Mouse (Mus musculus): Measurements from ENCODE around the gene Kalrn. TPM values are rescaled to one million over a fixed set of nuclear protein-coding genes. Genes with fewer than 3 reads are reported as not detected.

The Kalrn gene
- total RNA-seq, 2 experiments from 2014 or later = 18.6 to 24.1 TPM

DNA sequence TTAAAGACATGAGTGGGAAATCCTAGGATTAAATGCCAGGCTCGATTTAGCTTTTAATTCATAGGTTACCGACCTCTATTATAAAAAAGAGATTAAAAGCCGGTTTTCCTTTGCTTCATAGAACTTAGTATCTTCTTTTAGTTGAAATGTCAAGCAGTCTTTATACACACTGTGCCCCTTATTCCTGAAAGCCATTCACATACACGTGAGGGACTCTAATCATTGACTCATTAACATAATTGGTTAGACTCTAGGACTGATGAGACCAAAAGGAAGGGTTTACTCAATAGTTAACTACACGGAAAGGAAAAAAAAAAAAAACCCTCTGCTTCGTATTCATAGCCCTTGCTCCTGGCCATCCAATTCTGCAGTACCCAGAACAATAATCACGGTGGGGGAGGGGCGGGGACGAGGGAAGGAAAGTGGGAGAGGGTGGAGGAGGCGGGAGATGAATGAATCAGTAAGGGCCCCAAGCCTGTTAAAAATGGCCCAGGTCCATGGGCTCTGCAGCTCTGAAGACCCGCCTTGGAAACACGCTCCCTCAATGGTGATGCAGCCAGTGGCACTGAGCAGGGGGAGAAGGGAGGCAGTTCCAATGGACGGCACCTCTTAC is 368.7 kb downstream of the Kalrn start:
- DNase-seq (ENCODE audit: low spot score) = no peak

DNA sequence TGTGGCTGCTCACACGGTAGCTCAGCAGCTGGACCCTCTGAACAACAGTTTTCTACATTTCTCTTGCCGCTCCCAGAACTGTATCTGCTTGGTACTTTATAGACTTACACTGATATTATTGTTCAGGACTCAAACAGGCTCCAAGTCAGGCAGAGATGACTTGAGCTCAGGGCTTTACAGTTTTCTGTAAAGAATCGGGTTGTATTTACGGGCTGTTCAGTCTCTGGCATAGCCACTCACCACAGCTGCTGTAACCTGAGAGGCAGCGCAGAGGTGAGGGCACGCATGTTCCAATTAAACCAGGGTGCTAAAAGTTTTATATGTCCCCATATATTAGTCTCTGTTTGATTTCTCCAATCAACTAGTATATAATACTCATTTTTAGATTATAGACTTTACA is 373.8 kb downstream of the Kalrn start:
- DNase-seq (ENCODE audit: low spot score) = no peak

DNA sequence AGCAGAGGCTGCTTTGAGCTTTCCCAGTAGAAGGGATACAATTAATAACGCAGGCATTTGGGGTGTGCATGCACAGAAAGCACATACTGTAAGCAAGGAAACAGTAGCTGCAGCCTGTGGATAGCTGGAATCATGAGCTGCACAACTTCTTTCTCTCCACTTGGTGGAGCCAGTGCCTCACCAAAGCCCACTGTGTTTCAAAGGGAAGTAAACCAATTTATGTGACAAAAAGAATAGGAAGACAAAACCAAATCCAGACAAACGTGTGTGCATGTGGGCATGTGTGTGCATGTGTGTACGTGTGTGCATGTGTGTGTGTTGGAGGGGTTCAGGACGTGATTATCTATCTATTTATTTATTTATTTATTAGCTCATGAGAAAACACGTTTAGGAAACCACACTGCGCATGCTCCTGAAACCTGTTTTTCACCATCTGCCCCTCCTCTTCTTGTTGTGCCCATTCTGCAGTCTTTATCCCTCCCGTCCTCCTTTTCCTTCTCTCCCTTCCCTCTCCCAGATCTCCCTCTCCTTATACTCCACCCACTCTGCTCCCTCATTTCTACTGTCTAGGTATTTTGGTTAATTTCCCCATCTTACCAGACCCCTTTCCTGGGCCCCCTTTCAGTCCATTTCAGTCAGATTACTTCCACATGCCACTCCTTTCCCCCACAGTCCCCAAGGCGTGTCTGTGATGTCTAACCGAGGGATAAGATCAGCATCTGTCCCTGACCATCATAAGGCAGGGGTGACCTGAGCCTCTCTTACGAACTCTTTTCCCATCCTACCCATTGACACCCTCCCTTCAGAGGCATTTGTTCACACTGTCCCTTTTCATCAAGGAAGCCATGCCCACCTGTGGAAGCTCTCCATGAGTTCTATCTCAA is 380.1 kb downstream of the Kalrn start:
- peak; percentile 37 for DNase-seq (ENCODE audit: low spot score)

DNA sequence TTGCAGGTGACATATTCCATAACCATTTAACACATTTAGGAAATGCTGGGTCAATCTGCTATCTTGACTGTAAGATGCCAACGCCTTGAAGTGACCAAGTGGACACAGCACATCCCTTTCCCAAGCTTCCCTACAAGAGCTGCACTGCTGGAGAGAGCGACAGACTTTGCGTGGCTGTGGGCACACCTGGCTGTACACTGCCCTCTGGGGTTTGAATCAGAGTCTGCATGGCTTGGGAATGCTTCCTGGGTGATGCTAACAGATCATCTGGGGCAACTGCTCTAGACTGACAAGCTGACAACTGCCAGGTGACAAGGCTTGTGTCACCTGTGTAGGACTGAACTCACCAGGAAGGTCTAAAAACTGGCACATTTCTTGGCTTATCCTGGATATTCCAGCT is 388.6 kb downstream of the Kalrn start:
- DNase-seq (ENCODE audit: low spot score) = no peak

DNA sequence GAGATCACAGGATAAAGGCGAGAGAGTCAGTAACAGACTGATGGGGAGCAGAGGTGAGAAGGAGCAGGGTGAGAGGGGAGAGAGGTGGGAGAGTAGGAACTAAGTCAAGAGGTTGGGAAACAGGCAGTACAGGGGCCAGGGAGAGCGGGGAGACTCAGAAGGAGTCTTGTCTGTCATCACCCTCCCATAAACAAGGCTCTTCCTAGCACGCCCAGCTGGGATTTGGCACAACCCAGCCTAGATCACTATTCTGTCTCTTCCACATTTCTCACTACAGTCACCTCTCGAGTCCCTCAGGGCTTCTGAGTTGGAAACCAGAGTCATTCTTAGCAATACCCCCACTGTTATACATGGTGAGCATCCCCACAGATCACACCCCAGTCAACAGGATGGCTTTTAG is 390.1 kb downstream of the Kalrn start:
- no peak for DNase-seq (ENCODE audit: low spot score)

DNA sequence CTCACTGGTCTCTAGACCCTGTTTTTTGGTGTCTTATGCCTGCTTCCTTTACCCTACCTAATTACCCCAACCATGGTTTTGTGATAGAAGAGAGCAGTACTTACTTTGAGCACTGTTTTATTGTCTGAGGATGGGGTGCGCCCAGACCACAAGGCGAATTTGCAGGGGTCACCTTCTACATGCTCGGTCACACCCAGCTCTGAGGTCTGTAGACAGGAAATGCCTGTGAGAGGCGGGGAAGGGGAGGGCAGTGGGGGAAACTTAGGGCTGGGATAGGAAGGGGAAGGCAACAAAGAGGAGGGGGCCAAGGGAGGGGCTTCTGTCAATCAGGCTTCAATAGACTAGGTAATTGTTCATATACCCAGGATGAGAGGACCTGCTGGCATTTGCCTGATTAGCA is 397.7 kb downstream of the Kalrn start:
- DNase-seq (ENCODE audit: low spot score) = no peak

DNA sequence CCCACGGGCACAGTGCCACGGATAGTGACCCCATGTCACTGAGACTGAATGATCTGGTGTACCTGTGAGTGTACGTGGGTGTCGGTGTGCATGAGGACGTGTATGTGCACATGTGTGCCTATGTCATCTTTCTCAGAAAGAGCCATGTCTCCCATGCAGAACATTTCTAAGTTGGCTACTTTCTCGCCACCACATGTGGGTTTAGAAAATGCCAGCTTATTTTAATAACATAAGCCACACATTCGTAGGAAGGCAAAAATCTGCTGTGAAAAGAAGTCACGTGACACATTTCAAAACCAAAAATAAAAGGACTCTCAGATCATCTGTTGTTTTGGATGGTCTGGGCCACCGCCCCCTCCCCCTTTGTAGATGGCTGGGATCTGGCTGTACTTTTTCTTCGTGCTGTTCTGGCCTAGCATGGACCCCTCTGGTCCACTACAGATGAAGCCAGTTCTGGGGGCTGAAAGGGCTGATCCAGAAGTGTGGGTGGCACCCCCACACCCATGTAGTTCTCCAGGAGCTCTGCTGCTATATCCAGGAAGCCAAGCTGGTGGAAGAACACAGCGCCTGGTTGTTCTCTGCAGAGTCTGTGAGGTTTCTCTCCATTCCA is 400.7 kb downstream of the Kalrn start:
- no peak for DNase-seq (ENCODE audit: low spot score)

DNA sequence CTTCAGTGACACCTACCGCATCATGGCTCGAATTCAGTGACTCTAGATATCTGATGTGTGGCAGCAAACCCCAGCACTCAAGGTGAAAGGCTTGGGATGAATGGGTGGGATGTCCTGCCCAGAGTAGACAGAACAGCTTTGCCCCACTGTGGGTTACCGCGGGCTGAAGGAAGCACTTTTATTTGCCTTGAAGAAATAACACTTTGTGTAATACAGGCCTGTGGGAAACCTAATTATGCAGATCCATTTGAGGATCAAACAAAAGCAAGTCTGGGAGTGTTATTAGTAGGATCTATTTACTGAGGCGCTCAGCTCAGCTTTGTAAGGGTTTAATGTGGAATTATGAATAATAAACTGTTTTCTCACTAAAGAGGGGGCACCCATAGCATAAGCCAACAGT is 406.3 kb downstream of the Kalrn start:
- DNase-seq (ENCODE audit: low spot score) = no peak

DNA sequence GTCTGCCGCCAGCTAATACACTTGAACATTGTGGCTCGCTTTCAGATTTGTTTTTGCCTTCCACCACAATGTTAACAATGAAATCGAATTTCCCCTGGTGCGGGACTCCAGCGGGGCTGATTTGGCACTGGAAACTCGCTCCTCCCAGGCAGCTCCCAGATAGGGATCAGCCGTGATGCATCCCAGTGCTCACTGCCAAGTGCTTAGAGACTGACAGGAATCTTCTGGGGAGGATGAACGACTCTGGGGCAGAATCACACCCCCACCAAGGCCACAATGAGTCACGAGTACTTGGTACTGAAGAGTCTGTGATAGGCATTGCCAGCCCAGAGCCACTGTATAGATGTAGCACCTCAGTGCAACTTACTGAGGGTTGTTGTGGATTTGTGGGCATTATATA is 410.2 kb downstream of the Kalrn start:
- no peak for DNase-seq (ENCODE audit: low spot score)

DNA sequence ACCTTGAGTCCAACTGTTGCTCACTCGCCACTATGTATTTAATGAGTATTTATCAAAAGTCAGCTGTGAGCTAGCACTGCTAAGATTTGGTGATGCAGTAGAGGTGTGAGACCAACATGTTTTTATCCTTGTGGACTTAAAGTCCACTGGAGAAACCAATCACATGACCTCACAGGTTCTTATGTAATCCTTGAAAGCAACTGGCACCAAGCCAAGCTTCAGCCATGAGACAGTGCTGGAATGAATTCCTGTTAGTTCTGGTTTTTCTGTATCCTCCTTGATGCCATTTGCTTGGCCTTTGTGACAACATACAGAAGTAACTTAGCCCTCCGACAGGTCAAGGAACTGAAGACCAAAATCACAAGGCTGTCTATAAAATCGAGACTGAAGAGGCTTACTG is 413.8 kb downstream of the Kalrn start:
- peak; percentile 8 for DNase-seq (ENCODE audit: low spot score)

DNA sequence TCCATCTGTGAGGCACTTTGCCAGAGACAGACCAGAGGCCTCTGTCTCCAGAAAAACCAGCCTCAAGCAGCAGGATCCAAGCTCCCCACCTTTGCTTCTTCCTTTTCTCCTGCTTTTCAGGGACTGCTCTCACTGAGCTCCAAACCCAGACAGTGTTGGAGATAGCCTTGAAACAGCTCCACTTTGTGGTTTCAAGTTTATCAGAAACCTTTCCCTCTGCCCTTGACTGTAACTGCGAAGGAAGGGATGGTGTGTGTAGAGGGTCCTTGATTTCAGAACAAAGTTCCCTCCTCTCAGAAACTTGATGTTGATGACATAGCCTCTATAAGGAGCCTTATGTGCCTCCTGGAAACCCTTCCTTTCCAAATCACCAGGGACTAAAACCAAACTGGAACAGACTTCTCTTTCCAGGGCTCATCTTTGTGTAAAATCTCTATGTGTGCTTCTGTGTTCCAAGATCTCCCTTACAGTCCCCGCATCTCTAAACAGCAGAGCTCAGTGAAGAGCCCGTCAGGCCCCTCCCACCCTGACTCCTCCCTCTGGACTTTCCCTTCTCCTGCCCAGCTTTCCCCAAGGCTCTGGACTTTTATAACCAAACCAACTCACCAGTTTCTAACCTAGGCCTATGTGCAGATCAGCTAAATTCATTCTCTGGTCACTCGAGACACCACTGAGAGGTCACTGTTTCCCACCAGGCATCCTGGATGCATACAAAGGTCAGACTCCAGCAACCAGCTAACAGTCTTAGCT is 415.8 kb downstream of the Kalrn start:
- DNase-seq (ENCODE audit: low spot score) = no peak

DNA sequence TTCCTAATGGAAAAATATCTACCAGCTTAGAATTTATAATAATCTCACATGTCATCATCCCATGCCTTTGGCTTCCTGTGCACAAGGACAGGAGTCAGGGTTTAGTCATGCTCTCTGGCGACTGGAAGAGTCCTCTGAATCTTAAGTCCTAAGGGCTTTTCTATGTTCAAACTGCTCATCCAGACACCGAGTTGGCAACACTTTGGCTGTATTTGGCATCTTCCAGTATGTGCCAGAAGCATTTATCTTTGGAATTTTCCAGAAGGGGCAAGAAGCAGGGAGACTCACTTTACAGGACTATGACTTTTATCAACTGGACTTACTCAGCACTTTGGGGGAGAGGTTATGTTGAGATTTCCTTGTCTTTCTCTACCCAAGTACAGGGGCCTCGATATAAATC is 417.6 kb downstream of the Kalrn start:
- DNase-seq (ENCODE audit: low spot score) = no peak

DNA sequence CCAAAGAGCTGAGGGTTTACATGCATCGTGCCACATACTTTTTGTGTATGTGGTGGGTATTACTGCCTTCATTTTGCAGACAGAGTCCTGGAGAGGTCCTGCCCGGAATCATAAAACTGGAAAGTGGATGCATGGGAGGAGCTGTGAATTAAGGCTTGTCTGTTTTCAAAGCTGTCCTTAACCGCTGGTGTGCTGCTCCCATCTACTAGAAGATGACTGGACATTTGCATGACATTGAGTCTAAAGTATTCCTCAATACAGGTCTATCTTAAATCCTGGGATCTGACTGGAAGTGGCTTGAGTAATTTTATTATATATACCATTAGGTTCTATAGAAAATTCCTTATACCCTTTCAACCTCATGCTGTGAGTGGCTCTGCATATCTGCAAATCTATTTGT is 418.4 kb downstream of the Kalrn start:
- DNase-seq (ENCODE audit: low spot score) = no peak

DNA sequence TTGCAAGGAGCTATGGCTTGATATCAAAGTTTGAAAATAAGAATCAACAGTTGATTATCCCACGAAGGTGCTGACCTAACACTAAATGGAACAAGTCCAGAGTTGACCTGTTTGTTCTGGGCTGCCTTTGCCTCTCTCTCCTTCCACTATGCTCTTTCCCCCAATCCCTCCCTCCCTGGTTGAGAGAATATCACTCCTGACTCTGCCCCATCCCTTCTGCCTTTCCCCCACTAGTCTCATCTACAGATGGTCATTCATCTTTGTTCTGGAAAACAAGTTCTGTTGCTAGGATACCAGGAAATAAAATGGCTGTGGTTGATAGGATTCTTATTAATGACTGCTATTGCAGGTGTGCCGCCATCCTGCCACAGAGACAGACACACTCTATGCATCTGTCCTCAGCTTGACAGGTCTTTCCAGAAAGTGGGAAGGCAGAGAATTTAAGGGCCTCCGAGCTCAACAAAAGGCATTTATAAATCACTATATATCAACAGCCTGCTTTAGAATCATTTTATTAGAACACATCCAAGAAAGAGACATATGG is 421.7 kb downstream of the Kalrn start:
- DNase-seq (ENCODE audit: low spot score) = no peak

DNA sequence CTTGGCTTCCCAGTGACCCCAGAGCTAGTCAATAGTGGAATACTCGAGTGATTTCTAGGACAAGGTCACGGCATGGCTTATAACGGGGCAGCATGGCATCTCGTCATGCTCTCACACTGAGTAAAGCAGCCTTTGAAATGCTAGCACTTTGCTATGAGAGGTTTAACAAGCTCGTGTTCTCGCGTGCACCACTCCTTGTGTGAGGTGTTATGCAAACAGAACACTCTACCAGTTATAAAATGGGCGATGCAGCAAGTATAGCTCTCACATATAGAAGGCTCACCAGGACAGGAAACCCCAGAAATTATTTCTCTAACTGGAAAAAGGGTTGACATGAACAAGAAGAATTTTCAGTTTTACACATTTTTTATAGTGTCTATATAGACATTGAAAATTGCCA is 431.7 kb downstream of the Kalrn start:
- no peak for DNase-seq (ENCODE audit: low spot score)

DNA sequence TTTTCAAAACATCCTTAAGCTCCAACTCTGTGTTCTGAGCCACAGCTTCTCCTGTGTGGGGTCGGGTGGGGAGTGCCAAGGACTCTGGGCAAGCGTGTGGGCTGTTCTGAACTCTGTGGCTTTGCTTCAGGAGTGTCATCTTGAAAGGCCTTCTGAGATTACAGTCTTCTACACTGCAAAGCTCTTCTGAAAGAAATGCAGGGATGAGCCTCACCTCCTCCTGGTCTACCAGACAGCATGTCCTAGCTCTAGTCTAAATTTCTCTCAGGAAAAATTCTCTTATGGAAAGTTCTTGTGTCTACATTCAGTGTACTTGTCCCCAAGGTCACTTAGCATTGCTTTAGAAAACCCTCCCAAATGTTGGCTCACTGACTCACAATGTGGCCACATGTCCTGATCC is 438.3 kb downstream of the Kalrn start:
- DNase-seq (ENCODE audit: low spot score) = no peak

DNA sequence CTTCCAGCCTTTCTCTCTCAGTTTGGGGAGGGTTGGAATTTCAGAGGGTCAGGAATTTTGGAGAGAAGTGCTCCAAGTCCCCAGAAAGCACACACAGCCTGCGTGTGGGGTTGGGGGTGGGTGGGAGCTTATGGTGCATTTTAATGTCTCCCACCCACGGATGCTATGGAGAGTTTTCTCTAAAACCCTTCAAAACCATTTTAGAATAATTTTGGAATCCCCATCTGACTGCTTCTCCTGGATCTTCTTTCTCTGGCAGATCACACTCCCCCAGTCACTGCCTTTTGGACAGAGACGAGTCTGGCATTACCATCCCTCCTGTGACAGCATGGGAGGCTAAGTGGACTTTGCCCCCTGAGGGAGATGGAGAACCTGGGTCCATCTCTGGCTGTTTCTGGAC is 438.7 kb downstream of the Kalrn start:
- no peak for DNase-seq (ENCODE audit: low spot score)

DNA sequence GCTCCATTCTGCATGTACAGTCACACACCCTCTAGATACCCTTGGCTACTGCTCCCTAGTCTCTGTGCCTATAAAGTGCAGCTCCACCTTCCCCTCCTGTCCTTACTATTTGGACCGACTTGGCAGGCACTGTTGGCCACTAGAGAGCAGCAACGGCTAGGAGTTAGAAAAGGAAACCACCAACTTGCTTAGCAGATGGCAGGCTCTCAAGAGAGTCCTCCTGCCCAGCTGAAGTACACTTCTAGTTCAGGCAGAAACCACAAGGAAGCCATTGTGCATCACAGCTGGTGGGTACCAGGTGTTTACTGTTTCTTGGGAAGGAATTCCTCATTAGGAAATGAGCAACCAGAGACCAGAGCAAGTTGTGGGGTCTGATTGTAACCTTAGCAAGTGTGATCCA is 447.7 kb downstream of the Kalrn start:
- peak; percentile 82 for DNase-seq (ENCODE audit: low spot score)

DNA sequence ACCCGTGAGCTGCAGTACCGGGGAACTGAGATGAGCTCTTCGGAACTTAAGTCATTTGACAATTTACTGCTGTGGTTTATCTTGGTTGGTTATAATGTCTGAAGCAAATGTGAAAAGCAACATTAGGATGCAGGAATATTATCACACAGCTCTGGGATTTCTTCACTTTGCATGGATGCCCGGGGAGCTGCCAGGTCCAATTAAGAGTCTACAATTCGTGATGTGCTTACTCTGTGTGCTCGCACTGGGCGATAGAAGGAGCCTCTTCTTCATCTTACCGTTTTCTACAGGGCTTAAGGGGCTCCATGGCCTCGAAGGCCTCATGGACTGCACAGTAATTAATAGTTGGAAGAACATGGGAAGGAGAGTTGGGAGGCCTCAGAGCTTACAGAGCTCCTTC is 450.8 kb downstream of the Kalrn start:
- DNase-seq (ENCODE audit: low spot score) = no peak

DNA sequence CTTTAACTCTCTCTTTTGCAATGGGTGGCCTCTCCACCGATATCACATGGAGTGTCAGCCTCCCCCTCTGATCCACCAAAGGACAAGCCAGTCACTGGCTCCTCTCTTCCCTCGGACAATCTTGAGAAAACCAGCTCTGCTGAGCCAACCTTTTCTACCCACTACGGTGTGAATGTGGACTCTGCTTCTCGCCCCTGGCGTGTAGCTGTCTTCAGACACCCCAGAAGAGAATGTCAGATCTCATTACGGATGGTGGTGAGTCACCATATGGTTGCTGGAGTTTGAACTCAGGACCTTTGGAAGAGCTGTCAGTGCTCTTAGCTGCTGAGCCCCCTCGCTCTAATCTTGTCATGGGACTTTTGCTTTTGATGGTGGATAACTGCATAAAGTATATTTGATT is 452.0 kb downstream of the Kalrn start:
- no peak for DNase-seq (ENCODE audit: low spot score)

DNA sequence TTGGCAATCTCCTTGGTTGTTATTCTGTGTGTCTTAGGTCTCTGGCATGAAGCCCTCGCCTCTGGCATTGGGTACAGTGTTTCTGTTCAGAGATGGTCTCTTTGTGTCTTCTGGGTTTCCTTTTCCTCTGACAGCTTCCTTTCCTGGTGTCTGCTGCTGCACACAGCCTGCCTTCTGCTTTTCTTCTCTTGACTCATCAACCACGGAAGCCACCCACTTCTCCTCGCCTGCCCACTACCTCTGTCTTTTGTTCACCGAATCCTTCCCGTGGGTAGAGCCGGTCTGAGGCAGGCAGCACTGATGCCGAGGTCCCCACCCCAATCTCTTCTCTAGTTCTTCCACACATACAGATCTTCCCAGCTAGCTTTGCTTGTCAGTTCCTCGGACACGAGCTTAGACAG is 452.5 kb downstream of the Kalrn start:
- no peak for DNase-seq (ENCODE audit: low spot score)

DNA sequence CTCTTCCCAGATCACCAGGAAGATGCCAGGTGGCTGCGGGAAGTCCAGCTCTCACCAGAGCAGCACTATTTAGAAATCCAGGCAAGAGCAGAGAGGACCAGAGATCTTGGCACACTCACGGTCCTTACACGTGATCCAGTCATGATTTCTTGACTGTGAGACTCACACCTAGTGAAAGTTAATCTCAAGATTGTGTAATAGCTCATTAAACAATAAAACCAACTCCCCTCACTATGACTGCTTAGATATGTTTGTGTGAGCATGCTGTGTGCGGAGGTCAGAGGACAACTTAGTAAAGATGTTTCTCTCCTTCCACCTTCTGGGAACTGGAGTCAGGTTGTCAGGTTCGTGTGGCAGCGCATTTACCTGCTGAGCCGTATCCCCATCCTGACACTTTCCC is 453.5 kb downstream of the Kalrn start:
- DNase-seq (ENCODE audit: low spot score) = no peak

Measured in gastrocnemius, adult 18-20 months (tissue).